Mouse (Mus musculus) testis, adult 2 months (tissue): ENCODE data around the gene Ankfy1. TPM values are rescaled to one million over a fixed set of nuclear protein-coding genes. Genes with fewer than 3 reads are reported as not detected.
"Not testable (repeated sequence)": the region's sequence is repeated elsewhere in the genome, so short reads cannot be mapped to it uniquely, and the experiment has no call there.

Experiments
- H3K27ac ChIP-seq: fragments of 200-500 bp; 2 replicates; pipeline ENCODE4 v1.5.1; 2012; ENCODE audit warnings: low read depth, low read length; ENCODE audit not compliant: control insufficient read depth, insufficient read depth
- H3K27me3 ChIP-seq: fragments of 200-500 bp; 2 replicates; pipeline ENCODE4 v1.6.1; 2012; ENCODE audit warnings: mild to moderate bottlenecking, low read length, moderate library complexity; ENCODE audit not compliant: control insufficient read depth, insufficient read depth
- H3K36me3 ChIP-seq: fragments of 200-500 bp; 2 replicates; pipeline ENCODE4 v1.6.1; 2012; ENCODE audit warnings: mild to moderate bottlenecking, low read length; ENCODE audit not compliant: control insufficient read depth, insufficient read depth
- H3K4me1 ChIP-seq: fragments of 200-500 bp; 2 replicates; pipeline ENCODE4 v1.6.1; 2012; ENCODE audit warnings: low read length; ENCODE audit not compliant: control insufficient read depth, insufficient read depth
- H3K4me3 ChIP-seq: fragments of 200-500 bp; 2 replicates; pipeline ENCODE4 v1.5.1; 2012; ENCODE audit warnings: low read depth, mild to moderate bottlenecking, low read length, moderate library complexity, mixed read lengths; ENCODE audit not compliant: control insufficient read depth
- CTCF ChIP-seq: fragments of 200-500 bp; IDR thresholded peaks from 2 replicates; pipeline ENCODE4 v1.5.1; 2012; ENCODE audit warnings: low read depth, mild to moderate bottlenecking, inconsistent platforms, low read length, moderate library complexity; ENCODE audit not compliant: control insufficient read depth, insufficient read depth, insufficient replicate concordance
- POLR2A ChIP-seq: fragments of 200-500 bp; IDR thresholded peaks from 2 replicates; pipeline ENCODE4 v1.6.1; 2012; ENCODE audit warnings: low read depth, mild to moderate bottlenecking, inconsistent platforms, low read length, moderate library complexity; ENCODE audit not compliant: control insufficient read depth
- polyA plus RNA-seq: library from polyadenylated mRNA; depleted of rRNA; stranded (reverse); fragments of >200 nt; gene quantifications from 2 replicates; pipeline ENCODE4 v1.2.3, GENCODE M21; 2012

The Ankfy1 gene
- polyA plus RNA-seq, 1 experiment, result 7.7 TPM

DNA sequence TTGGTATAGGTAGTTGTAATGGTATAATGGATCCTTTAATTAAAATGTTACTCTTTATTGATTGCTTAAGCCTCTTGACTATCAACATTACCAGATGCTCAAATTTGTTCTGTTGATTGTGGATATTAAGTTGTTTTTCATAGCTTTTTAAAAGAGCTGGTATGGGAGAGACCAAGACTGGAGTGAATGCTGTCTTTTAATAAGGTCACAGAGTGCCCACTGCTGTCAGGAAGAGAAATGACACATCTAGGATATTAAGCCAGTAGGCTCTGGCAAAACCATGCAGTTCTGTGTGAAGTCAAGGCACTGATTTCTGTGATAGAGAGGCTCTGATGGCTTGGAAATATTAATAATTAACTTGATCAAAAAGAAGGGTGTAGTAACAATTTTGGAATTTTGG, 34.1 kb downstream of the Ankfy1 start:
- no peaks in the 10 kb centered on the region for H3K27me3 ChIP-seq
- no peak overlapping the region for H3K27ac ChIP-seq
- H3K4me1 ChIP-seq, result no peaks in the 10 kb centered on the region
- TF ChIP-seq CTCF (no peak), POLR2A (no peak)
- H3K4me3 ChIP-seq, result no peak overlapping the region
- H3K36me3 ChIP-seq, result no peaks in the 10 kb centered on the region; the same call in 1 of the 2 replicates

DNA sequence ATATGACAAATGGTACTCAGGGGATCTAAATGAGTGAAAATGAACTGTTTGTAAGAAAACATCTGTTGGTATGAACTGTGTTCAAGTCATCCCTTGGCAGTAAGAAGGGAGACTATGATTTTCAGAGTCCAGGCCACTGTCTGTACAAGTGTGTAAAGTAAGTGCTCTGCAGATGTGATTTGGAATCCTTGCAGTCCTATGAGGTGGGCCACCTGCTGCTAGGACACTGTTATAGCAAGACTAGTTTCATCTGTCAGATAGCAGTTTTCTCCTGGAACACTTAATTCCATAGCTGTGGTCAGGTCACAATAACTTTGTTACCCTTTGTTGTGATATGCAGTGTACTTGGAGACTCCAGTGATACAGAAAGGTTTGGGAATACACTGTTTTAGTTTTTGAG, 36.2 kb downstream of the Ankfy1 start:
- no peaks in the 10 kb centered on the region for H3K27me3 ChIP-seq
- peaks cover 3% of the 10 kb centered on the region for H3K36me3 ChIP-seq
- no peak overlapping the region for H3K4me3 ChIP-seq
- no peaks in the 10 kb centered on the region for H3K4me1 ChIP-seq
- H3K27ac ChIP-seq, result no peak overlapping the region
- TF ChIP-seq CTCF, result no peak
- no peak for TF ChIP-seq POLR2A

DNA sequence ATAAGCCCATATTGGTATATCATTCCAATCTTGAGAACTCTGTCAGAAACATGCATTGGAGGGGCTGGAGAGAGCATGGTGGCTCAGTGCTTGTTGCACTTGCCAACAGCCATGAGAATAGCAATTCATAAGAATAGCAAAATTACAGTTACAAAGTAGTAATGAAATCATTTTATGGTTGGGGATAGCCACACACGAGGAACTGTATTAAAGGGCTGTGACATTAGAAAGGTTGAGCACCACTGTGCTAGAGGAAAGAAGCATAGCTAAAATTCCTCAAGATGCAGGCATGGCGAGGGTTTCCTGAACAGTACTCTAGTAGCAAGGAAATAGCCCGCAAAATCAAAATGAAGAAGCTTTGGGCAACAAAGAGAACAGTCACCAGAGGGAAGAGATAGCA, 43.9 kb downstream of the Ankfy1 start:
- no peaks in the 10 kb centered on the region for H3K27me3 ChIP-seq
- no peaks in the 10 kb centered on the region for H3K4me1 ChIP-seq
- peaks cover 3% of the 10 kb centered on the region for H3K36me3 ChIP-seq
- H3K4me3 ChIP-seq, result no peak overlapping the region
- TF ChIP-seq CTCF, result no peak
- no peak for TF ChIP-seq POLR2A
- H3K27ac ChIP-seq, result no peak overlapping the region

DNA sequence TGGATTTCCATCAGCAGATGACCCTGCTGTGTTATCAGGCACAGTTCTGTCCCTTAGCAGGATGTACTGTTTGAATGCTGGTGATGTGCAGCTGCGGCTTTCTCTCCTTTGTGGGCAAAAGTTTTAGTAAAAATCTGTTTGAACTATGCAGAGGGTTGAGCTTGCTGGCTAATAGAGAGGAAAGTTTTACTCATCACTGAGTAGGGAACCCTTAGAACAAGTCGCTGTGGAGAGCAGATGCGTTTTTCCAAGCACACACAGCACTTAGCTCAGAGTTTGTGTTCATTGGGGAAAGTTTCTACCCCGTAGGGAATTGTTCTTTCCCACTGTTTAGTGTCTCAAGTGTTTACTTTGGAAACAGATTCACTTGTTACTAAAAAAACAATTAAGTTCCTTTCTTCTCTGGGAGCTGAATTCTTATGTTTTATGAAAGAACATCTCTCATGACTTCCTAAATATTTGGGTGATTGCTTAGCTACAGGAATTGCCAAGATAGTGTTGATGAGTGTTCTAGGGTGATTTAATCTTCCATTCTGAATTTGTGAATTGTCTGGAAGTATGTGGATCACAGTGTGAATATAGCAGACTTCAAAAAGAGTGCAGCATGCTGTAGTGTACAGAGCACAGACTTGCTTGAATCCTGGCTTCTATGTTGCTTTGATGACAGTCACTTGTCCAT, 45.2 kb downstream of the Ankfy1 start:
- no peaks in the 10 kb centered on the region for H3K4me1 ChIP-seq

DNA sequence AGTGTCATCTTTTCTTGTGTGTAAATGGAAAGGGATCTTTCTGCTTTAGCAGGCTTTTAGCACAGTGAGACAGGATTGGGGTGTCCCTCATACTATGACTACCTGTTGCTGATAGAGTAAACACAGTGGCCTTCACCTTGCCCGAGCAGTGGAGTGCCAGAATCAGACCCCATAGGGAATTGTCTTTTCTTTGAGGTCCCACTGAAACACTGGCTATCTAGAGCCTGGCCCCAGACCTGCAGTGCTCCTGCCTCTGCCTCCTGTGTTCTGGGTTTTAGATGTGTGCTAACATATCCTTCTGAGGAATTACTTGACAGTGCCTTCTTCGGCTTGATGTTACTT, 45.7 kb downstream of the Ankfy1 start:
- no peaks in the 10 kb centered on the region for H3K4me1 ChIP-seq
- no peak overlapping the region for H3K4me3 ChIP-seq
- no peaks in the 10 kb centered on the region for H3K27me3 ChIP-seq
- peaks cover 1% of the 10 kb centered on the region for H3K36me3 ChIP-seq
- no peak for TF ChIP-seq CTCF
- TF ChIP-seq POLR2A, result no peak
- H3K27ac ChIP-seq, result no peak overlapping the region

More for the DNA sequence above, 45.2 kb downstream of the Ankfy1 start:
- H3K27ac ChIP-seq, result no peak overlapping the region
- TF ChIP-seq POLR2A (no peak), CTCF (no peak)
- no peaks in the 10 kb centered on the region for H3K27me3 ChIP-seq
- no peak overlapping the region for H3K4me3 ChIP-seq
- peaks cover 3% of the 10 kb centered on the region for H3K36me3 ChIP-seq

DNA sequence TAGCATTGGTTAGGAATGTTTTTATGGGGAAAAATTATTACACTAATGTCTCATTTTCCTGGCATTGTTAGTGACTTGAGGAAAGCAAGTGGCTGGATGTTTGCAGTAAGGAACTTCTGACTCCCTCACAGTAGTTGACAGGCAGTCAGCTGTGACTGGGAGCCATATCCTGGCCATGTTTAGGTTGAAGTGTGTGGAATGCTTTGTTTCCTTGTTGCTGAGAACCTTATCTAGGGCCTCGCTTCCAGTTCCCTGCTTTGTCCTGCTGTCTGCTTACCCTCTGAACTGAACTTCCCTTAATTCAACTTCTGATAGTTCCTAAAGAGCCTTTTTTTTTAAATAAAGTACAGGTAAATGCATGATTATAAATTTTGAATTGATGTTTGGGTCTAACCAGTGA, 46.5 kb downstream of the Ankfy1 start:
- H3K36me3 ChIP-seq, result peaks cover 1% of the 10 kb centered on the region
- H3K27me3 ChIP-seq, result no peaks in the 10 kb centered on the region
- no peak overlapping the region for H3K27ac ChIP-seq
- no peak for TF ChIP-seq CTCF
- TF ChIP-seq POLR2A, result no peak
- H3K4me1 ChIP-seq, result no peaks in the 10 kb centered on the region
- H3K4me3 ChIP-seq, result no peak overlapping the region

DNA sequence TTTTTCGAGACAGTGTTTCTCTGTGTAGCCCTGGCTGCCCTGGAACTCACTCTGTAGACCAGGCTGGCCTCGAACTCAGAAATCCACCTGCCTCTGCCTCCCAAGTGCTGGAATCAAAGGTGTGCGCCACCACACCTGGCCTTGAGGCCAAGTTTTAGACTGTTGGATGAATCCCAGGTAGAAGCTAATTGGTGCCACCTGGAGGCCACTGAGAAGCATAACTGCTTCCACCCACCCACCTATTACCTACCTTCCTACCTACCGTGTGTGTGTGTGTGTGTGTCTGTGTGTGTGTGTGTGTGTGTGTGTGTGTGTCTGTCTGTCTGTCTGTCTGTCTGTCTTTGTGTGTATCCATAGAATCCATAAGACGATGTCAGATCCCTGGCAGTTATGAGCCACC, 47.7 kb downstream of the Ankfy1 start:
- H3K27ac ChIP-seq, H3K4me3 ChIP-seq, H3K4me1 ChIP-seq, H3K36me3 ChIP-seq, H3K27me3 ChIP-seq: not testable (repeated sequence)

DNA sequence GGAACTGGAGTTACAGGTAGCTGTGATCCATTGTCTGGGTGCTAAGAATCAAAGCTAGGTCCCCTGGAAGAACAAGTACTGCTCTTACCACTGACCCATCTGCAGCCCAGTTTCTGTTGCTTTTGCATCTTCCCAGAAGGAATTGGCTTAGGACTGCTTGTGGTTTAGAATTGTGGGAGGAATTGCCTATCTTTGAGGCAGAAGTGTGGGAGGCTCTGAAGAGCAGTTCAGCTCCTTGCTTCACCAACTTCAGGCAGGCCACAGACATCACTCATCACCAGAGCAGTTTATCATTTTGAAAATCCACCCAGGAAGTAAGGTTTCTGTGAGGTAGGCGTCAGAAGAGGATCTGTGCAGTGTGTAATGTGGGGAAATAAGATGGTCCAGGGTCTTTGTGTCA, 49.2 kb downstream of the Ankfy1 start:
- TF ChIP-seq POLR2A (no peak), CTCF (no peak)
- no peaks in the 10 kb centered on the region for H3K27me3 ChIP-seq
- H3K4me1 ChIP-seq, result no peaks in the 10 kb centered on the region
- H3K27ac ChIP-seq, result no peak overlapping the region
- no peak overlapping the region for H3K4me3 ChIP-seq
- peaks cover 1% of the 10 kb centered on the region for H3K36me3 ChIP-seq
